Mouse (Mus musculus) thymus, adult 2 months (tissue): Measurements from ENCODE around the gene Efhc2. TPM values are rescaled to one million over a fixed set of nuclear protein-coding genes. Genes with fewer than 3 reads are reported as not detected.

Experiments
- DNase-seq: peaks from one replicate; pipeline ENCODE4 v3.0.0; 2021
- H3K27ac ChIP-seq: fragments of 200-500 bp; 2 replicates; pipeline ENCODE4 v1.5.1; 2012; ENCODE audit warnings: low read length, control low read depth; ENCODE audit not compliant: control insufficient read depth, insufficient read depth
- H3K27me3 ChIP-seq: fragments of 200-500 bp; 2 replicates; pipeline ENCODE4 v1.6.1; 2012; ENCODE audit warnings: mild to moderate bottlenecking, low read length, moderate library complexity, mixed read lengths; ENCODE audit not compliant: control insufficient read depth, insufficient read depth
- H3K36me3 ChIP-seq: fragments of 200-500 bp; 2 replicates; pipeline ENCODE4 v1.6.1; 2012; ENCODE audit warnings: mild to moderate bottlenecking, low read length, moderate library complexity; ENCODE audit not compliant: control insufficient read depth, insufficient read depth
- H3K4me1 ChIP-seq: fragments of 200-500 bp; replicated peaks from 2 replicates; pipeline ENCODE4 v1.6.1; 2012; ENCODE audit warnings: low read length; ENCODE audit not compliant: control insufficient read depth, insufficient read depth
- H3K4me3 ChIP-seq: fragments of 200-500 bp; 2 replicates; pipeline ENCODE4 v1.5.1; 2012; ENCODE audit warnings: mild to moderate bottlenecking, low read length, control low read depth, moderate library complexity; ENCODE audit not compliant: control insufficient read depth, insufficient read depth
- CTCF ChIP-seq: fragments of 200-500 bp; IDR thresholded peaks from 2 replicates; pipeline ENCODE4 v1.5.1; 2012; ENCODE audit warnings: mild to moderate bottlenecking, control low read depth, low read length, moderate library complexity, borderline replicate concordance; ENCODE audit not compliant: control insufficient read depth, poor library complexity, insufficient read depth; ENCODE audit errors: extremely low read depth
- POLR2A ChIP-seq: fragments of 200-500 bp; IDR thresholded peaks from 2 replicates; pipeline ENCODE4 v1.6.1; 2012; ENCODE audit warnings: mild to moderate bottlenecking, low read length, control low read depth, moderate library complexity; ENCODE audit not compliant: control insufficient read depth, poor library complexity, insufficient read depth; ENCODE audit errors: extremely low read depth
- WGBS: fragments of 180-500 bp; shearing (Covaris S2); methylation state at CpG from one replicate; pipeline ENCODE4 v1.1.7; 2018; 5-methylcytosine and 5-hydroxymethylcytosine counted together
- polyA plus RNA-seq: library from polyadenylated mRNA; depleted of rRNA; stranded (reverse); fragments of >200 nt; gene quantifications from 2 replicates; pipeline ENCODE4 v1.2.3, GENCODE M21; 2012; rRNA removed

Gene Efhc2
- polyA plus RNA-seq = not detected in 2 replicates

GRCm38 (mm10) chrX:17319126-17319583 lies at the start of gene Efhc2:
Gene Efhc2 (minus strand): TSS chrX:17319368.
- H3K4me1 ChIP-seq = 0 out of 2 replicates have a peak, but pooled peaks cover 2% of the 10 kb centered on the region
- no peak within 1 kb of the TSS for H3K27ac ChIP-seq
- H3K4me3 ChIP-seq = peak within 1 kb of the TSS; percentile 11; the same call in 1 of the 2 replicates
- WGBS = 15% methylated on average over 11 of the region's 19 CpGs
- no peaks in the 10 kb centered on the region for H3K36me3 ChIP-seq
- TF ChIP-seq POLR2A (no peak), CTCF (no peak)
- no peaks in the 10 kb centered on the region for H3K27me3 ChIP-seq
- peak; percentile 1 for DNase-seq

- no peak for DNase-seq
- WGBS = 3% methylated on average over 2 of the region's 2 CpGs
- Histone ChIP-seq H3K27ac (no peak overlapping the region), H3K27me3 (no peaks in the 10 kb centered on the region), H3K4me1 (peaks cover 3% of the 10 kb centered on the region; the same call in 1 of the 2 replicates), H3K4me3 (no peak overlapping the region), H3K36me3 (no peaks in the 10 kb centered on the region)
- no peak for TF ChIP-seq POLR2A
- no peak for TF ChIP-seq CTCF
These were observed 45.9 kb upstream of the Efhc2 start for GRCm38 (mm10) chrX:17365114-17365513.

GRCm38 (mm10) chrX:17300349-17300880 lies 18.8 kb downstream of the Efhc2 start:
- no peak for TF ChIP-seq POLR2A
- TF ChIP-seq CTCF = no peak
- Histone ChIP-seq H3K27ac (no peak overlapping the region), H3K4me3 (no peak overlapping the region), H3K27me3 (no peaks in the 10 kb centered on the region), H3K4me1 (no peaks in the 10 kb centered on the region), H3K36me3 (no peaks in the 10 kb centered on the region)
- WGBS = 84% methylated on average over 3 of the region's 3 CpGs
- DNase-seq = no peak

GRCm38 (mm10) chrX:17283899-17284298 lies 35.3 kb downstream of the Efhc2 start:
- no peak for DNase-seq
- WGBS = 84% methylated on average over 2 of the region's 2 CpGs
- Histone ChIP-seq H3K4me3 (no peak overlapping the region), H3K4me1 (no peaks in the 10 kb centered on the region), H3K27me3 (no peaks in the 10 kb centered on the region), H3K27ac (no peak overlapping the region), H3K36me3 (no peaks in the 10 kb centered on the region)
- TF ChIP-seq POLR2A (no peak), CTCF (no peak)

GRCm38 (mm10) chrX:17225141-17225540 lies 94.0 kb downstream of the Efhc2 start:
- no peak for DNase-seq
- no peak for TF ChIP-seq CTCF
- no peaks in the 10 kb centered on the region for H3K4me1 ChIP-seq
- no peaks in the 10 kb centered on the region for H3K27me3 ChIP-seq
- H3K36me3 ChIP-seq = no peaks in the 10 kb centered on the region
- H3K27ac ChIP-seq = no peak overlapping the region
- H3K4me3 ChIP-seq = no peak overlapping the region

GRCm38 (mm10) chrX:17217451-17217850 lies 101.7 kb downstream of the Efhc2 start:
- no peaks in the 10 kb centered on the region for H3K27me3 ChIP-seq
- no peak for DNase-seq
- H3K4me3 ChIP-seq = no peak overlapping the region
- TF ChIP-seq POLR2A = no peak
- no peak for TF ChIP-seq CTCF
- H3K4me1 ChIP-seq = no peaks in the 10 kb centered on the region
- H3K27ac ChIP-seq = no peak overlapping the region
- no peaks in the 10 kb centered on the region for H3K36me3 ChIP-seq

- H3K4me3 ChIP-seq = no peak overlapping the region
- TF ChIP-seq CTCF (no peak), POLR2A (no peak)
- H3K36me3 ChIP-seq = no peaks in the 10 kb centered on the region
- H3K4me1 ChIP-seq = no peaks in the 10 kb centered on the region
- H3K27me3 ChIP-seq = no peaks in the 10 kb centered on the region
- 89% methylated on average over 2 of the region's 2 CpGs for WGBS
- H3K27ac ChIP-seq = no peak overlapping the region
- DNase-seq = no peak
These were observed 105.7 kb downstream of the Efhc2 start for GRCm38 (mm10) chrX:17213515-17213914.
